Mouse (Mus musculus) 3T3-L1 (cell line): ENCODE data around the gene Dkk3.
A peak's percentile ranks its signal among the peaks of the same experiment; 100 is the strongest.
"Not testable (repeated sequence)": the region's sequence is repeated elsewhere in the genome, so short reads cannot be mapped to it uniquely, and the experiment has no call there.

ENCODE experiments used
- DNase-seq: peaks from one replicate; pipeline ENCODE4 v3.0.0-alpha.2; 2015; ENCODE audit warnings: low read depth, low spot score

Gene Dkk3

DNA sequence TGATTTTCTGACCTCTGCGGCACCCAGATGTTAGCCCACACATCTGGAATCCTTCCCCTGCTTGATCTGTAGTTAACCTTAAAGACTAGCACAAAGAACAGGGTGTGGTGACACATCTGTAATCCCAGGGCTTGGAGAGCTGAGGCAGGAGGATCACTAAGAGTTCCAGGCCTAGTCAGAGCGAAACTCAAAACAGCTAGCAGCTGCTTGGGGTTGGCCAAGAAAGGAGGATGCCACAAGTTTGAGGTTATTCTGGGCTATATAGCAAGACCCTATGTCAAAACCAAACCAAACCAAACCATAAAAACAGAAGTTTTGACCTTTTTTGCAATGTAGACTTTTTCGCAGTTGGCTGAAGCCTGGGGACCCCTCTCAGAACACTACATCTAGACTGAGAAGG, 28.2 kb downstream of the Dkk3 start:
- DNase-seq = no peak

DNA sequence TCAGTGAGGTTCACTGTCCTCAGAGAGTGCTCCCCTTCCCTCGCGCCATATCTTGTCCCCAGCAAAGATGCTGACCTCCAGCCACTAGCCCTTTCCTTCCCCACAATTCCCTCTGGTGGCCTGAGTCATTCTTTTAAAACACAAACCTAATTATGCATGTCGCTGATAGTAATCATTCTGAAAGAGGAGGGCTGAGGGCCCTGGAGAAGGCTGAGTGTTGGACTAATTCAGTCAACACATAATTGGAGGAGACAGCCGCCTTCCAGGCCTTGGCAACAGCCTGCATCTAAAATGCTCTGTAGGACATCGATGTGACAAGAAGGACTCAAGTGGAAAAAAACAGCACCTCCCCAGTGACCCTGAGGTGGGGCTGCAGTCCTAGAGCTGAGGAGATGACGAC, 29.0 kb downstream of the Dkk3 start:
- DNase-seq = no peak

DNA sequence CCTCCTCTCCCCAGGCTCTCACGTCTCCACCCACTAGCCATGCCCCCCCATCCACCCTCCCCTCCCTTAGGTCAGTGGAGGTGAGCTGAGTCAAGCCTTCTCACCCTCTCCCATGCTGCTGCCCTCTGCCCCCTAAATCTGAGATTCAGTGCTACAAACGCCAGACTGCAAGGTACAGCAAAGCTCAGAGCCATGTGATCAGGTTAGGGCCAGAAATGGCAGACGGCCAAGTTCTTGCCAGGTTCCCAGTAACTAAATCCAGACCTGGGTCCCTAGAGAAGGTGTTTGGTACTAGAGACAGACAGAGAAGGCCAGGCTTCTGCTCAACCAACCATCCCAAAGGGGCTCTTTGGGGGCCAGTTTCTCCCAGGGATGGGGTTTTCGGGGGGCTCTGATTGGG, 30.0 kb downstream of the Dkk3 start:
- peak; percentile 50 for DNase-seq

DNA sequence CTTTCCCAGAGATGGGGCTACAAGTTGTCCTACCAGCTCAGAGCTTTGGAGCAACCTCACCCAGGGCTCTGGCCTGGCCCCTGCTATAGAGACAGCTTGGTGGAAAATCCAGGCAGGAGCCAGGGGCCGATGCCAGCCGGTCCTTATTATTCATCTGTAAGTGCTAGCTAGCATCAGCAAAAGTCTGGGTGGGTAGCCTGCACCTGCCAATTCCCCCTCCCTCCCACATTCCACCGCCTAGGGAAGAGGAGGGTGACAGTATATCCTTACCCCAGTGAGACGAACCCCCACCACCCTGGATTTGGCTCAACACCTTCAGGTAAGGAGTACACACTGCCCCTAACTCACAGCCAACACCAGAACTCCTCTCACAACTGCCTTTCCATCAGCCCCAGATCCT, 30.9 kb downstream of the Dkk3 start:
- DNase-seq = no peak

DNA sequence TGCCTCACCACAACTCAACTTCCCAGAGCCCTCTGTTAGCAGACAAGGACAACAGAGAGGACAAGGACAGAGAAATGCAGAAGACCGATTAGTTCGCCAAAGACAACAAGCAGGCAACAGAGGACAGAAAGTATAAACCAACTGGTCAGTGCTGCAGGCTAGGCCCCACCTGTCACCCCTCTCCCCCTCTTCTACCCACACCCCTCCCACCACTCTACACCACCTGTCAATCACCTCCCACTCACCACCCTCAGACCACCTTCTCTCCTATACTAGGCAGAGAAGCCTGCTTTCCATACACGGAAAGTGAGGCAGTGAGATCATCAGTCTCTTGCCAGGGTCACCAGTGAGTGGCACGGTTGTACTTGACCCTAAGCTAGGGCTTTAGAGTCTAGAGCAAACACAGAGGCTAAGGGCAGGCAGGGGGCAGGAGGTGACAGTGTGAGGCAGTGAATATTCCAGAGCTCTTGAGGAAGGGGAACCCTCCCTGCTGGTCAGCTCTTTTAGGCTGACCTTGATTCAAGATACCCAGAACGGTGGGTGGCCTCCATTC, 31.7 kb downstream of the Dkk3 start:
- no peak for DNase-seq

DNA sequence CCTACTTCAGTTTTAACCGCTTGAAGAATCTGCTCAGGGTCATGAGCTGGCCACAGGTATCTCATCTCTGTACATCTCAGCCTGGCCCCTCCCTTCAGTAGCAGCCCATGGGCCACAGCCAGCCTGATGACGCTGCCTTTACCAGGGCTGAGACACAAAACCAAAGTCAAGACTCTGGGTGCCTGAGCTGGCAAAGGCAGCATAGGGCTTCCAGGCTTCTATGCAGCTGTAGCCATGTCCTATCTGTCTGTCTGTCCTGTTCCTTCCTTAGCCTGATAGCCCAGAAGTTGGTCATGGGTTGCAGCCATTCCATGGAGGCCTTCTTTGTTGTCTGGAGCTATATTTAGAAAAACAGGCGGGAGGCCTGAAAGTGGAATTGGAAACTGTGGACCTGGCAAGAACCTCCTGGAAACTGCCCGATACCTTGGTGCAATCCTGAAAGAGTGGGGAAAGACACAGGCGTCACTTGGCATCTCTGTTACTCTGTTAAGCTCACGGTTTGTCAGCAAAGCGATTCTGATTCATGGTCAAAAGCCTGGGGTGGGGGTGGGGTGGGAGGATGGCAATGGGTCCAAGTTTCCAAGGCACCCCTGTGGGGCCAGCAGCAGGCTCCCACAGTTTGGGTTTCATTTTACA, 33.1 kb downstream of the Dkk3 start:
- no peak for DNase-seq

DNA sequence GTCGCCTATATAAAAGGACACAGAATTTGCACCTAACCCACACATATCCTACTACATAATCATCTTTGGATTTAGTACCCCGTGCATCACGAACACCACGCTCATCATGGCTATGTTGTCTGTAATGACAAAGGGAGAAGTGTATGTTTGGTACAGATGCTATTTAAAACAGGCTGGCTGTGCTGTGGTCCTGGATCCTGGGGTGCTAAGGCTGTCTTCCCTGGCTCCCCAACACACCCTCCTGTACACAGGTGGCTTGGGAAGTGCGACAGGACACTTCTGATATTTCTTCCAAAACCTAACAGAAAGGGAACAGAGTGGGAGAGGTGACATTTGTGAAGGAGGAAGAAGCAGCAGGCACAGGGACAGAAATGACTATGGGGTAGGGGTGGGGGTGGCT, 35.2 kb downstream of the Dkk3 start:
- no peak for DNase-seq

DNA sequence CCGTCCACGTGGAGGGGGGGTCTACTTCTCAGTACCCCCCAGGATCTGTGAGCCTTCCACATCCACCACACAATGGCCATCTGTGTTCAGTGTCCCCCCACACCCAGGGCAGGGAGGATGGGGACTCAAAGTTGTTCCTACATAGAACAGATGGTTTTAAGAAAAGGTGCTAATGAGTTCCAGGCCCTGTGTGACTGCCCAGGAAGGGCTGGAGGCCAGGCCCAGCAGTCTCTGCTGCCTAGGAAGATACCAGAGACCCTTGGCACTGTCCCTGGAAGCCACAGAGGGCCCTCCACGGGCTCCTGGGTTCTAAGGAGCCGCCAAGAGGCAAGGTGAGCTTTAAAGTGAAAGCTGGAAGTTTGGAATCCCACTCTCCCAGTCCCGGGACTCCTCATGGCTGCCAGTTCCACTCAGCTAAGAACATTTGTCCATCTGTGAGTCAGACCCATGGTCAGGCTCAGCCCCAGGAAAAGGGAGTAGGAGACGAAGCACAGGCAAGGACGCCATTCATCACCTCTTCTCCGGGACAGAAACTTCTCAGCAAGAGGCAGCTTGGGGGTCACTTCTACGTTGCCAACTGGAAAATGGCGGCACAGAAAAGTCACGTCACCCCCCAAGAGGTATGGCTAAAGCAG, 36.9 kb downstream of the Dkk3 start:
- peak; percentile 37 for DNase-seq

DNA sequence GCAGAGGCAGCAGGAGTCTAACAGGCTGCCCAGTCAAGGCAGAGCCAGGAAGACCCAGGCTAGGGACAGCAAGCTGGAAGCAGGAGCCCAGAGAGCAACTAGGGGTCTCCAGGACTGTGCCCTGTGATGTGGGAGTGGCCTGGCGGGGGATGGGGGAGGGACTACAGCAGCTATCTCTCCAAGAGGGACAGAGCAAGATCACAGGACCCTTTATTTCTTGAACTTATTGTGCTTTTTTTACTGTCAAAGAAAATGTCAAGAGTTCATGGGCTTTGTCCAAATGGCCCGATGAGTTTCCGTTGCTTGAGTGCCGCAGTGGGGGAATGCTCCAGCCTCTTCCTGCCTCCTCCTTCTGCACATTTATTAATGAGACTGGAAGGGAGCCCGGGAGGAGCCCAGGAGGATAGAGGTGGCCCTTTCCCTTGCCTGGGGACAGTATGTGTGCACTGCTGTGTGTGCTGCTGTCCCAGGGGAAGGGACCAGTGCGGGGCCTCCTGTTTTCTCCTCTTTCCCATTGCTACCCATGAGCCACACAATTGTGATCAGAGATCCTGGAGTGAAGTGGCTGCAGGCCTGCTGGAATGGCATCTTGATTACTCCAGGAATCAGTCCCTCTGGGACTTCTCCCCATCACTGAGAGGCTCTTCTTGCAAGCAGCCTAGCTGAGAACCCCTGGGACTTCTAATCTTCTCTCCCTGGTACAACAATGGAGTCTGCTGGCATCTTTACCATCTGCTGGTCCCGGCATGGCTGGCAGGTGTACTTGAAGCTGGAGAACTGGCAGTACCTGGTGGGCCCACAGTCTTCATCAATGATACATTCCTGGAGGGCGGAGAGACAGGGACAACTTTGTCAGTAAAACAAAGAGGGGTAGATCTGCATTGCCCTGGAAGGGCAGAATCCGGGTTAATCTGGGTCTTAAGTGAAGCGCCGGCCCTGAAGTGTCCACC, 37.7 kb downstream of the Dkk3 start:
- no peak for DNase-seq

DNA sequence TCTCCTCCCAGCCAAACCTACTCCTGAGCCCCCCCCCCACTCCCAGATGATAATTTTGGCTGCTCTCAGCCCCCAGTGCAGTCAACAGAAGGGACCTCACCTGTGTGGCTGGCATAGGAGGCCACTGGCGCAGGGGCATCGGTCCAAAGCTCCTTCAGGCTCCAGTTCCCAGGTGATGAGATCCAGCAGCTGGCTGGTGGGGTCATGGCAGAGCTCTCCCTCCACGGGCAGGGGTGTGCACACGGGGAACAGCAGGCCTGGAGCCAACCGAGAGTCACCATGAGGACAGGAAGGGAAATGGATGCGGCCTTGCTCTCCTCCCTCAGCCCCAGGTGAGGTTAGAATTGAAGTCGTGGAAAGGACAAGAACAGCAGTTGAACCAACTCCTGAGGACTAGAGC, 39.6 kb downstream of the Dkk3 start:
- DNase-seq = no peak

DNA sequence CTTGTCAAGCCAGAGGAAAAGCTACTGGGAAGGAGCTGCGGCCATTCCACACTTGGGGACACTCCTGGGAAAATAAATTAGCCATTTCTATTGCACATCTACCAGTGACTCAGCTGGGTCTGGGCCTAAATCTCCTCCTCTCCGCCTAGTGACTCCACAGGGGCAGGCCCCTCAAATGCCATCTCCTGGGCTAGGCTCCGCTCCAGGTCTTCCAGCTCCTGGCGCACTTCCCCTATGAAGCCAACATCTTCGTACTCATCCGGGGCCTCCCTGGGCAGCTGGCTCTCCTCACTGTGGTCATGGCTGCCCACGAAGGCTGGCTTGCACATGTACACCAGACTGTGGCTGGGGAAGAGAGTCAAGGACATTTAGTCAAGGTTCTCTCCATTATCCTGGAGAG, 40.8 kb downstream of the Dkk3 start:
- DNase-seq = peak; percentile 65

DNA sequence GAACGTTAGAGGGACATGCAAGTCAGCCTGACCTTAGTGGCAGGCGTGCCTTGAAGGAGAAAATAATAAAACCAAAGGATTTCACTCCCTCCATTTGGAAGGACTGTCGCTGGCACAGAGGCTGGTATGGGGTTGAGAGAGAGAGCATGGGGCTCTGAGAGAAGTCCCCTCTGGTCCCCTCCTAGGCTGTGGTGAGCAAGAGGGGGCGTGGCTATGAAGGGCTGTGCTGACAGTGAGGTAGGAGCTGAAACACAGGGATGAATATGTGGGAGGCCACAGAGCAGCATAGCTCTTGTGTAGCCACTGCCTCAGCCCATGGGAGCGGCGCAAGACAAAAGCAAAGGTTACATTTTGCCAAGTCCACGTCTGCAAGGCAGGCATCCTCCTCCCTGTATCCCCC, 41.4 kb downstream of the Dkk3 start:
- no peak for DNase-seq

DNA sequence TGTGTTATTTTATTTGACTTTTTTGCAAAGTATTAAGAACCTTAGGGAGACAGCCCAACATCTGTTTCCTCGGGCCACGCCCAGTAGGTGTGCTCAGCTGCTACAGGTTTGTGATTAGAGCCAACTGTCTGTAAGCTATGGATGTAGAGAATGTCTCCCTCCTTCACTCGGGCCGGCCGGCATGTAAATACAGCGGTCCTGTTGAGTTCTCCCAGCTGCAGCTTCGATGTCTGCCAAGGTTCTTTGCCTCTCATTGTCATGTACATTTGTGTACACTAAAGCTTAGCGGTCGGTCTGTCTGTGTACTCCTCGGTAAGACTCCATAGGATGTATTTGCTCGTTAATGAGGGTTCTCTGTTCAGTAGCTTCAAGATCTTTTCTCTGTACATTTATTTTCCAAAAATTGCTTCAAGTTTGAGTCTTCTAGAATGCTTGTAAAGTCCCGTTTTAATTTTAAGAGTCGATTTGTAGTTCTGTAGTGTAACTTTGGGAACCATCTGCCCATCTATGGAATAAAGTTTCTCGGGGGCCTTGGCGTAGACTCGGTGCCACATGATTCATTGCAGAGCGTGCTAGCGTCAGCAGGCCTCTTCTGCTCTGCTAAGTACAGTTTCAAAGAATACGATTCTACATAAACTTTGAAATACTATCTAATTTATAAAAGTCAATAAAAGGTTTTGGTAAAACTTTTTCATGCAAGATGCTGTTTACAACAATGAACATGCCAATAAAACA, 48.1 kb downstream of the Dkk3 start:
- DNase-seq = no peak

DNA sequence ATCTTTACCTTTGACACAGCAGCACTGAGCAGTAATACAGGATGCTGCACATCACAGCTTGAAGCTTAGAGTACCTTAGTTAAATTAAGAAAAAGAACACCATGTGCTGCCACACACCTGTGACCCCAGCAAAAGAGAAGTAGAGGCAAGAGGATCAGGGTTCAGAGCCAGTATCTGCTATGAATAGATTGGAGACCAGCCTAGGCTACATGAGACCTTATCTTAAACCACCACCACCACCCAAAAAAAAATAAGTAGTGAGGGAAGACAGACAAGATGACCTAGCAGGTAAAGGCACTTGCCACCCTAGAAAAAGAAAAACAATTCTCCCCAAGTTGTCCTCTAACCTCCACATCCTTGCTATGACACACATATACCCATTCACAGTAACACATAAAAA, 50.1 kb downstream of the Dkk3 start:
- DNase-seq = no peak

DNA sequence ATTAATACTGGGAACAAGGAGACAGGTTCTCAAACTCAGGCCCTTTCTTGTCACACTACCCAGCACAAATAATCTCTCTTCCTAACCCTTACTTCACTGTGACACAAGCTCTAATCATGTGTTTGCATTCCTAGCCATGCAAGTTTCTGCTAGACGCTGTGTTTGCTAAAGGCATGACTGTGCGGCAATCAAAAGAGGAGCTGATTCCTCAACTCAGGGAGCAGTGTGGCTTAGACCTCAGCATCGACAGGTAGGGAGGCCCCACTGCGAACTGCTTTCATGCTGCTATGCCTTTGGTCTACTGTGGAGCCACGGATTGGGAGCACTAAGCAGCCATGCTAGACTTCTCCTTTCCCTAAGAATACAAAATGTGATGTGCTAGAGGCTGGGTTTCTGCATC, 55.0 kb downstream of the Dkk3 start:
- no peak for DNase-seq

DNA sequence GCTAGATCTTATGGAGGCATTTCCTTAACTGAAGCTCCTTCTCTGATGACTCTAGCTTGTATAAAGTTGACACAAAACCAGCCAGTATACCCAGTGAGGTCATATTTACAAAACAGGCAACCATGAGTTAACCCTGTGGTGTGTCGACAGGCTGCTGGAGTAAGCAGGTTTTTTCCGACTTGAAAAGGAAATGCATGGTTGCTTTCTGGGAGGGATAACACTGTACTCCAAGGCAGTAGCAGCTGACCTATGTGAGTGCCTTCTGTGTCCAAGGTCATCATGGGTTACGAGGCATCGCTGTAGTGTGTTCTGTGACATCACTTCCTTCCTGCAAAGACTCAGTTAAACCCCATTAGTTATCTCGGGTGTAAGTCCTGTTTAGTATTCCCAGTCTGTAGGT, 55.9 kb downstream of the Dkk3 start:
- DNase-seq = no peak

DNA sequence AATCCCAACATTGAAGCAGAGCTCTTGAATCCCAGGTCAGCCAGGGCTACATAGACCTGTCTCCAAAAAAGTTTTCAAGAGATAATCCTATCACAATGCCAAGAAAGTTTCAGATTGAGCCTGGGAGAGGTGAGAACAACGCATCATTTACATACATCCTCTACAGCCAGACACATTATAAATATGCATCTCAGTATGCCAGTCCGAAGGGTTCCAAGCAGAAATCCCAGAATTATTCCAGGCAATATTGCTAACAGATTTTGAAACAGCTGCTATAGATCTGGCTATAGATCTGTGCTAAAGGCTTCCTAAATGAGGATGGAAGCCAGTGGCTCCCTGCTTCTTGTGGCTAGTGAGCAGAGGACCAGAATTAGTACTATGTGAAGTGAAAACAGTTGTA, 58.0 kb downstream of the Dkk3 start:
- no peak for DNase-seq

DNA sequence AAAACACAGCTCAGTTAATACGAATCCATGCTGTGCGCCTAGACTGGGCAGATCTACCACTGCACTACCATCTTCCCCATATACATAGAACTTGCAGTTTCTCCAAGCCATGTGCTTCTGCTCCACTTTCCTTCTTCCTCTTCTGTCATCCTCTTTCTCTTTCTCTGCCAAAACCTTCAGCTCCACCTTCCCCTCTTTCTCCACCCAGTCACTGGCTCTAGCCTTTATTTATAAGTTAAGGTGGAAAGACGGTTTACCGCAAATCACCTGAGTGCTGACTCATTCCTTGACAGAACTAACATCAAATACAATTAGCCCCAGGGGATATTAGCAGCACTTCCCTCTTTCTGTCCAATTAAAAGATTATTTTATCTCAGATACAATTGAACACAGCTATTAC, 63.9 kb downstream of the Dkk3 start:
- not testable (repeated sequence) for DNase-seq

DNA sequence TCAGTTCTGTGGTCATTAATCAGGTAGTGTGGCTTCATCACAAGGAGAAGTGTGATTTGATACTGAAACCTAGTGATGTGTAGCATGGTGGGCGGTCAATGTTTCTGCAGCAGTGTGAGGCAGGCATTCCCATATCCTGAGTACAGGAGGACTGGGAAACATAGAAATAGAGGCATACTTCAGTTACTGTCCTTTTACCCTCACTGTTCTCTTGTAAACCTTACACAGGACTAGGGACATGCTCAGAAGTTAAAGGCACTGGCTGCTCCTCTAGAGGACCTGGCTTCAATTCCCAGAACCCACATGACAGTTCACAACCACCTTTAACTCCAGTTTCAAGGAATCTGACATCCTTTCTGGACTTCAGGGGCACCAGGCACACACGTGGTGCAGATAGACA, 72.7 kb downstream of the Dkk3 start:
- no peak for DNase-seq

DNA sequence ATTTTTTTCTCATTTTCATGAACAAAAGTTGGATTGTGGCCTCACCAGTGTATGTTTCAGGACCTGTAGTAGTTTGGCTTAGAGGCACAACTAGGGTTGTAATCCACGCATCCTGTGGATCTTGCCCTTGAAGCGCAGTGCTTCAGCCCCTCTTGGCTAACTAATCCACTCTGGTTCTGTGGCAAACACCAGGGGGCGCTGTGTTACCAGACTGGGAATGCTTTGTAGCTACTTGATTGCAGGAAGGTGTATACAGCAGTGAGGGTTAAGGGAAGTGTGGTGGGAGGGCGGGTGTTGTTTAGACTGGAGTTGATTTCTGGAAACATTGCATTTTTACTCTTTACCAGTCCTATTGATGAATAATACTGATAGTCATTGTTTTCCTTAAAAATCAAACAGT, 73.8 kb downstream of the Dkk3 start:
- DNase-seq = peak; percentile 88

DNA sequence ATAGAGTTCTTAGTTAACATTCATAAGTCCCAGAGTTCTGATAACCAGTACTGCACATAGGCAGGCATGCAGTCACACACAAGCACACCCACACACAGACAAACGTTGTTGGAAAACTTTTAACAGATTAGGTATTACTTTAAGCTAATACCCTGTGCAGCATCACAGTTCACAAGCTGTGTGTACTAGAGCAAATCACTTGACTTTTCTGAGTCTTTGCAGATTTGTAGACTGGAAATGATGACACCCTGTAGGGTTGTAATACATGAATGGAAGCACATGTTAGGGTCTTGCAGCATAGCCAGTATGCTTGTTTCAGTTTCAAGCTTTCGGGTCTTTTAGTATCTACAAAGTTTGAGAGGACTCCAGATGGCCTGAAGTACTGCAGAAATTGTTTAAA, 74.6 kb downstream of the Dkk3 start:
- DNase-seq = no peak

DNA sequence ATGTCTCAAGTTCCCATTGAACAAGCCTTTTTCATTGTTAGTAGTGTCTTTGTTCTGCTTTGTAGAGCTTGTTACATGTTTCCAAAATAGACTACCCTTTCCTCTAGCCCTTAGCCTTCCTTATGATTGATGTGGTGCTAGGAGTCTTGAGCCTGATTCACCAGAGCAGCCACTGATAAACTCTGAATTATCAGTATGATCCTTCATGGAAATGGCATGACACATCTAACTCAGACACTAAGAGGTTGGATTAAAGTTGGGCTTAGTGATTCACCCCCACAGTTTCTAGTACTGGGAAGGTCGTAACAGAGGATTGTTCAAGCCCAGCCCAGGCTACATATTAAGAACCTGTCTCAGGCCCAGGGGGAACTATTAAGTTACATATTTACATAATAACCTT, 76.2 kb downstream of the Dkk3 start:
- no peak for DNase-seq
